Mouse (Mus musculus) cortical plate, adult 2 months (tissue): ENCODE data around the gene Fezf1.

Experiments used
- CTCF ChIP-seq: fragments of 200-500 bp; IDR thresholded peaks from 2 replicates; pipeline ENCODE4 v1.5.1; 2011; ENCODE audit warnings: mild to moderate bottlenecking, control low read depth, low read length; ENCODE audit not compliant: insufficient read depth; ENCODE audit errors: extremely low read depth
- POLR2A ChIP-seq: fragments of 200-500 bp; IDR thresholded peaks from 2 replicates; pipeline ENCODE4 v1.6.1; 2011; ENCODE audit warnings: mild to moderate bottlenecking, low read length, control low read depth; ENCODE audit not compliant: insufficient read depth; ENCODE audit errors: extremely low read depth

DNA sequence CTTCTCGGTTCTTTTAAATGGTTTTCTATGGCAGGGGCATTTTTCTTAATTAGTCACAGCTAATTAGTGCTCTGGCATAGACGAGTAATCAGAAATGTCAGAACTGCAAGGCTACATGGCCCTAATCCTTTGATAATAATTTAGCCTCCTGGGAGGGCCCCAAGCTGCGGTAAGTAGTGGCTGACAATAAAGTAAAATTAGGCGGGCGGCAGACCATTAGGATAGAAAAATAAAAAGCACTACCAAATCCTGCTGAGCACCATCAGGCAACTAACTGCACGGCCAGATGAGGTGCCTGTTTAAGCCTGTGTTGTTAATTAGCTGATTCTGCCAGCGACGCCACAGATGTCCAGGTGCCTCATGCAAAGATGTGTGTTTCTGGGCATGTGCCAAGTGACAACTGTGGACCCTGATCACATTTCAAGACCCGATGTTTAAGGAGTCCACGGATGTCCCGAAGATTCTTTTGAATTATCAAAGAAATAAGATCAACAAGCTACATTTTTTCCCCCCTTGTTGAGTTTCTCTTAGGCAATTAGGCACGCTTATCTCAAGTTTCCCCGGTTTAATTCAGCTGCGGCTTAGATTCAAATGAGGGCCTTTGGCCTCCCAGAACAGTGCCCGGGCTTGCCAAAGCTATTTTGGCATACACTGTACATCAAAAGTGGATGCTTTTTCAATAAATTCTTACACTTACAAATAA is 32.8 kb upstream of the Fezf1 start:
- TF ChIP-seq POLR2A (no peak), CTCF (no peak)
